Mouse (Mus musculus): Measurements from ENCODE around the gene Cox20. TPM values are rescaled to one million over a fixed set of nuclear protein-coding genes. Genes with fewer than 3 reads are reported as not detected.
A peak's percentile ranks its signal among the peaks of the same experiment; 100 is the strongest.

Cox20 gene
- polyA plus RNA-seq, 1 experiment from 2014 or later = 129 TPM

DNA sequence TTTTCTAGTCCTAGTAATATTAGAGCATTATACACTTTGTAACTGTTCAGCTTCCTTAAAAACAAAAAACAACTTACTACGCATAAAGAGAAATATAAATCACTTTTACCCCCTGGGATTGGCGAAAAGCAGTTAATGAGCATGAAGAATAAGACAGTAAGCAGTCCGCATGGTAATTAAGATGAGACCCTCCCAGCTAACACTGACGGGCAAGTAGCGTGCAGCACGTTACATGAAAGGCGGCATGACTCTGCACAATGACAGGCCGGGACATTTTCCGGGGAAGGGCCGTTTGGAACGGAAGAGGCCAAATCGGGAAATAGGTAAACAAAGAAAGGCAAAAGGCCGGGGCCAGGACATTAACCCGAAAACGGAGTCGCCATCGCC, 935 bp upstream of the Cox20 start:
- no peaks in the 10 kb centered on the region for H3K9me3 ChIP-seq (ENCODE audit: control insufficient read depth, low read length)
- ATAC-seq = peak; percentile 76
- H3K4me3 ChIP-seq (replicated peaks; ENCODE audit: low read length) = peak overlapping the region; percentile 82
- peak overlapping the region; percentile 96 for H3K9ac ChIP-seq (replicated peaks; ENCODE audit: low read depth, low read length)
- no peaks in the 10 kb centered on the region for H3K27me3 ChIP-seq (replicated peaks; ENCODE audit: control insufficient read depth, insufficient read depth, low read length)
- WGBS = under 1% methylated on average over 17 of the region's 17 CpGs
- H3K36me3 ChIP-seq (ENCODE audit: control insufficient read depth, insufficient read depth) = peaks cover 10% of the 10 kb centered on the region
- peak overlapping the region; percentile 75 for H3K4me2 ChIP-seq (ENCODE audit: low read length)
- peak overlapping the region; percentile 99 for H3K27ac ChIP-seq (ENCODE audit: low read length)
- peaks cover 17% of the 10 kb centered on the region for H3K4me1 ChIP-seq (replicated peaks; ENCODE audit: control insufficient read depth, insufficient read depth, low read length)

DNA sequence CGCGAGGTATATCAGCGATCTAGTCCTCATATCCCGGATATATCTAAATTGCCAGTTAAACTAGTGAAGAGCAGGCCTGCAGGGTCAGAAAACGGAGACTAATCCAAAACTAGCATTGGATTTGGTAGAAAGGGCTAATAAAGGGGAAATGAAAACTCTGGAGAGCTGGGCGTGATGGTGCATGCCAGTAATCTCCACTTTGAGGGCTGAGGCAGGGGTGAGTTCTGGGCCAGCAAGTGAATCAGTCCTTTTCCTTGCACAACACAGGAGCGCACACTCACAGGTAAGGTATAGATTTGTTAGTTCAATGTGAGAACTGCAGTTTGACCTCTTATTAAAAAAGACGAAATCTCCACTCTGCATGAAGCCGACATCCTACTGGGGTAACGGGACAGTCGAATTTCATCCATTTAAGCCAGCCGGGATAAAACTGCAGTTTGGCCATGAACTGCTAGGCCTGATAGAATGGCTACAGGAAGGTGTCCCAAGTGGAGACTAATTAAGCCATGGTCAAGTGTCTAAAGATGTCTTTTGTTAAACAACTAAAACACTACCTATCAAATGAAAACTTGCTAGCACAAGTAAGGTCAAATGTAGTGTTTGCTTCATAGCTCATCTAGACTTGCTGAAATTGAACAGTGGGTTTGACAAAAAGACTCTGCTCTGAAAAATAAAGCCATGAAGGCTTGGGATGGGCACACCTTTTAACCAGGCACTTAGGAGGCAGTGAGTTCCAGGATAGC, 536 bp downstream of the Cox20 start:
- WGBS = under 1% methylated on average over 12 of the region's 12 CpGs
- ATAC-seq = peak; percentile 19

DNA sequence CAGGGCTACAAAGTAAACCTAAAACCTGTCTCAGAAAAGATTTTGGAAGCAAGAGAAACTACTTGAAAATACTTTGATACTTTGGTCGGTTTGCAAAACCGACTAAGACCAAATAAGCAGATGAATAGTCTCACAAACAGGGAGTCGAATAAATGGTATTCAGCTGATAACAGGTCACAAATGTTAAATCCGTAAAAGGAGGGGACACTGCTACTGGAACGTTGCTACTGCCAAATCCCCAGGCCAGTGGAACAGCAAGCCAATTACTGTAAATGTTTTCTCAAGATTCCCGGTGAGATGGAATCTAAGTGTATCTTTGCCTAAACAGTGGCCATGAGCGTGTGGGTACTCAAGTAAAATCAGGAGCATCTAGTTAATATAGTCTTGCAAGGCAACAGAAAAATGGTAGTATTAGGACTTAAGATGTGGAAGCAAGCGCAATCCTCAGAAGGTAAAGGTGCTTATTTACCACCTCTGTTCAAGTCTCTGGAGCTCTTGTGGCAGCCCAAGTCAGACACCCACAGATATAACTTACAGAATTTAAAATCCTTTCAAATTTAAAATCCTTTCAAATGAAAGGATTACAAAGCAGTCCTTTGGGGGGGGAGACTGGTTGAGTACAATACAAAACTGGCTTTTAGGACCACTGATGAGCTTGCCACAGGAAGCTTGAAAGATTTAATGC, 1.2 kb downstream of the Cox20 start:
- peaks cover 17% of the 10 kb centered on the region for H3K36me3 ChIP-seq (ENCODE audit: control insufficient read depth, insufficient read depth)
- peak overlapping the region; percentile 99 for H3K27ac ChIP-seq (ENCODE audit: low read length)
- H3K4me1 ChIP-seq (replicated peaks; ENCODE audit: control insufficient read depth, insufficient read depth, low read length) = peaks cover 17% of the 10 kb centered on the region
- H3K4me3 ChIP-seq (replicated peaks; ENCODE audit: low read length) = peak overlapping the region; percentile 82
- peak overlapping the region; percentile 96 for H3K9ac ChIP-seq (replicated peaks; ENCODE audit: low read depth, low read length)
- ATAC-seq = no peak
- H3K27me3 ChIP-seq (replicated peaks; ENCODE audit: control insufficient read depth, insufficient read depth, low read length) = no peaks in the 10 kb centered on the region
- H3K4me2 ChIP-seq (ENCODE audit: low read length) = peak overlapping the region; percentile 75
- WGBS = 17% methylated on average over 8 of the region's 8 CpGs
- no peaks in the 10 kb centered on the region for H3K9me3 ChIP-seq (ENCODE audit: control insufficient read depth, low read length)

More for the DNA sequence above, 536 bp downstream of the Cox20 start:
- peak overlapping the region; percentile 82 for H3K4me3 ChIP-seq (replicated peaks; ENCODE audit: low read length)
- H3K27me3 ChIP-seq (replicated peaks; ENCODE audit: control insufficient read depth, insufficient read depth, low read length) = no peaks in the 10 kb centered on the region
- H3K36me3 ChIP-seq (ENCODE audit: control insufficient read depth, insufficient read depth) = peaks cover 17% of the 10 kb centered on the region
- no peaks in the 10 kb centered on the region for H3K9me3 ChIP-seq (ENCODE audit: control insufficient read depth, low read length)
- peak overlapping the region; percentile 96 for H3K9ac ChIP-seq (replicated peaks; ENCODE audit: low read depth, low read length)
- peaks cover 17% of the 10 kb centered on the region for H3K4me1 ChIP-seq (replicated peaks; ENCODE audit: control insufficient read depth, insufficient read depth, low read length)
- H3K27ac ChIP-seq (ENCODE audit: low read length) = peak overlapping the region; percentile 99
- peak overlapping the region; percentile 75 for H3K4me2 ChIP-seq (ENCODE audit: low read length)

DNA sequence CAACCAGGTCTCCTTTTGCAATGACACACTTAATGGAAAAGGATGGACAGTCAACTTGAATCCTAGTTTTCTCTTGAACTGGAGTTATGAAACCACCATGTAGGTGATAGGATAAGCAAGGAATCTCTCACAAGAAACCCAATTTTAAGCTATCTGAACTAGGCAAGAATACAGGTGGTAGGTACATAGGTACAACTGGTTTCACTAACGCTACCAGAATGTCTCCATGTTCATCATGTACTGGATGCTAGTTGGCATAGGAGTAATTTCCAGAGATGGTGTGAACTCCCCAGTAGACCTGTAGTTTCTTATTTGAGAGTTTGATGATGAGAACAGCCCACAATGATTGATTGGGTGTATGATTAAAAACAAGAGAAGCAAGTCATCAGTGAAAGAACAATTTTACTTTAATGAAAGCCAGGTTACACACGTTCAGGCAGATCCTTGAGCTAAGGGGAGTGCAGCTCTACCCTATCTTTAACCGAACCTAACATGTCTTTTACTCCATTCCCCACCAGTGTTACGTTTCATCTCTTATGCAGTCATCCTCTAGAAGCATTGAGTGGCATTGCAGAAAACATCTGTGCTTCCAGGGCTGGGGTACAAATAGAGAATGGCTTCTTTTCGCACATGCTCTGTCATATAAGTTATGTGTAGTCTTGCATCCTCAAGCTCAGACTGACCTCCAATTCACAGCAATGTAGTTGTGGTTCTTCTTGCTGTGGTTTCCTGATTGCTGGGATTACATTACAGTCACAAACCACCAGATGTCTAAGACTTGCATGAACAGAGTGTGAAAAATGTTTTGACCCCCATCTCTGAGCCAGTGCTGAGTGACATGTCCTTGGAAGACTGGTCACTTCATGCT, 2.0 kb downstream of the Cox20 start:
- H3K9ac ChIP-seq (replicated peaks; ENCODE audit: low read depth, low read length) = peak overlapping the region; percentile 96
- no peak for ATAC-seq
- no peaks in the 10 kb centered on the region for H3K9me3 ChIP-seq (ENCODE audit: control insufficient read depth, low read length)
- H3K4me1 ChIP-seq (replicated peaks; ENCODE audit: control insufficient read depth, insufficient read depth, low read length) = peaks cover 17% of the 10 kb centered on the region
- no peak overlapping the region; the same call in 1 of the 2 replicates for H3K27ac ChIP-seq (ENCODE audit: low read length)
- H3K4me3 ChIP-seq (replicated peaks; ENCODE audit: low read length) = peak overlapping the region; percentile 82
- H3K27me3 ChIP-seq (replicated peaks; ENCODE audit: control insufficient read depth, insufficient read depth, low read length) = no peaks in the 10 kb centered on the region
- 33% methylated on average over 5 of the region's 5 CpGs for WGBS
- peaks cover 17% of the 10 kb centered on the region for H3K36me3 ChIP-seq (ENCODE audit: control insufficient read depth, insufficient read depth)
- H3K4me2 ChIP-seq (ENCODE audit: low read length) = peak overlapping the region; percentile 75

DNA sequence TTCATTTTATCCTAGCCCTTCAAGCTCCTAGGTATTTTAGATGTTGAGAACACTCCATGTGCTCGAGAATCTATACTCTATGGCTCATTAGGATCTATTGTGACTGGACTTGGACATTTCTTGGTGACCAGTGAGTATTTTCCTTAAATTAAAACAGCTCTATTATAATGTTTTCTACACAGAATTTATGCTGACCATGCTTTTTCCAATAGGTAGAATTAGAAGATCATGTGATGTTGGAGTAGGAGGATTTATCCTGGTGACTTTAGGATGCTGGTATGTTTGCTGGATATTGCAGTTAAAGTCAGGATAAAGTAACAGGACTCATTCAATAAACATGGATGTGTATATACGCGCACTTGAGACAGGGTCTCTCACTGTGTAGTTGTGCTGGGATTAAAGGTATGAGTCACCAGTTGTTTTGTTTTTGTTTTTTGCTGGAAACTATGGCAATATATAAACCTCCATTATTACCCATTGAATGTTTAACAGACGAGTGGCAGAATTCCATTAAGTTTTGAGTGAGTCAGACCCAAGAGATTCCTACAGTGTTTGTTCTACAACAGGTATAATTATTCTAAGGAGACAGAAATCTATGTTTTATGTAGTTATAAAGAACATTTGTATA, 2.9 kb downstream of the Cox20 start:
- H3K27me3 ChIP-seq (replicated peaks; ENCODE audit: control insufficient read depth, insufficient read depth, low read length) = no peaks in the 10 kb centered on the region
- no peak overlapping the region for H3K4me3 ChIP-seq (replicated peaks; ENCODE audit: low read length)
- H3K9me3 ChIP-seq (ENCODE audit: control insufficient read depth, low read length) = no peaks in the 10 kb centered on the region
- peaks cover 16% of the 10 kb centered on the region for H3K4me1 ChIP-seq (replicated peaks; ENCODE audit: control insufficient read depth, insufficient read depth, low read length)
- H3K4me2 ChIP-seq (ENCODE audit: low read length) = no peak overlapping the region
- WGBS = 43% methylated on average over 4 of the region's 4 CpGs
- no peak overlapping the region for H3K9ac ChIP-seq (replicated peaks; ENCODE audit: low read depth, low read length)
- H3K27ac ChIP-seq (ENCODE audit: low read length) = no peak overlapping the region
- ATAC-seq = no peak
- H3K36me3 ChIP-seq (ENCODE audit: control insufficient read depth, insufficient read depth) = peaks cover 17% of the 10 kb centered on the region

DNA sequence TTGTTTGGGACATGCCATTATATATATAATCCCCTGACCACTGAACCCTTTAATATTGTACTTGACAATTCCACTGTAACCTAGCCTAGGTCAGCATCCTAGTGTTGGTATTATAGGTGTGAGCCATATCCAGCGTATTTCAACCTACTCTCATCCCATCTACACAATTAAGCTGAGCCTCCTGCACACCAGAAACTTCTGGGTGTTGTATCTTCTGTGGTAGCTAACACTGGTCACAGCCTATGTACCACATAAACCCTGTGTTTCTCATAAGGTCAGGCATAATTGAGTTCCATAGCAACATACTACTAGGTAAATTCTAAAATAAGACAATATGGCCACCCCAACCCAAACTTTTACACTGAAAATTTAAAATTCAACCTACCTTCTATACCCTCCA, 4.3 kb downstream of the Cox20 start:
- no peaks in the 10 kb centered on the region for H3K27me3 ChIP-seq (replicated peaks; ENCODE audit: control insufficient read depth, insufficient read depth, low read length)
- H3K27ac ChIP-seq (ENCODE audit: low read length) = no peak overlapping the region
- H3K4me1 ChIP-seq (replicated peaks; ENCODE audit: control insufficient read depth, insufficient read depth, low read length) = peaks cover 12% of the 10 kb centered on the region
- H3K4me2 ChIP-seq (ENCODE audit: low read length) = no peak overlapping the region
- no peak overlapping the region for H3K9ac ChIP-seq (replicated peaks; ENCODE audit: low read depth, low read length)
- peaks cover 23% of the 10 kb centered on the region for H3K36me3 ChIP-seq (ENCODE audit: control insufficient read depth, insufficient read depth)
- 59% methylated on average over 1 of the region's 1 CpGs for WGBS
- H3K9me3 ChIP-seq (ENCODE audit: control insufficient read depth, low read length) = no peaks in the 10 kb centered on the region
- no peak for ATAC-seq
- H3K4me3 ChIP-seq (replicated peaks; ENCODE audit: low read length) = no peak overlapping the region

DNA sequence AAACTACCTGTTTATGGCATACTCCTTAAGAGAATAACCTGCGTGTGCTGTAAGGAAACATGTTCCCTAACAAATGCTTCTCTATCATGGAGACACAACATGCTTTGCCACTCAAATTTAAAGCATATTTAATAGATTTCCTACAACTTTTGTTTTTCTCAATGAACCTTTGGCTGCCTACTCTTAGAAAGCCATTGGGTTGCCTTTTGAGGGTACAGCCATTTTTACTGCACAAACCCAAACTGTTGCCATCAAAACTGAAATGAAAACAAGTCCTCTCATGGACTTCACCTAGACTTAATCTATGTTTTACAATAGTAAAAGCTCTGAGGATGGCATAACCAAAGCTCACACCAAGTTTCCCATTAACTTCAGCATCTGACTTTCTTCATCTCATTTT, 5.6 kb downstream of the Cox20 start:
- no peak overlapping the region for H3K4me3 ChIP-seq (replicated peaks; ENCODE audit: low read length)
- WGBS = 86% methylated on average over 1 of the region's 1 CpGs
- ATAC-seq = no peak
- H3K9ac ChIP-seq (replicated peaks; ENCODE audit: low read depth, low read length) = no peak overlapping the region
- H3K36me3 ChIP-seq (ENCODE audit: control insufficient read depth, insufficient read depth) = peaks cover 27% of the 10 kb centered on the region
- no peaks in the 10 kb centered on the region for H3K9me3 ChIP-seq (ENCODE audit: control insufficient read depth, low read length)
- H3K27ac ChIP-seq (ENCODE audit: low read length) = no peak overlapping the region
- H3K4me1 ChIP-seq (replicated peaks; ENCODE audit: control insufficient read depth, insufficient read depth, low read length) = peaks cover 12% of the 10 kb centered on the region
- H3K4me2 ChIP-seq (ENCODE audit: low read length) = no peak overlapping the region
- H3K27me3 ChIP-seq (replicated peaks; ENCODE audit: control insufficient read depth, insufficient read depth, low read length) = no peaks in the 10 kb centered on the region

DNA sequence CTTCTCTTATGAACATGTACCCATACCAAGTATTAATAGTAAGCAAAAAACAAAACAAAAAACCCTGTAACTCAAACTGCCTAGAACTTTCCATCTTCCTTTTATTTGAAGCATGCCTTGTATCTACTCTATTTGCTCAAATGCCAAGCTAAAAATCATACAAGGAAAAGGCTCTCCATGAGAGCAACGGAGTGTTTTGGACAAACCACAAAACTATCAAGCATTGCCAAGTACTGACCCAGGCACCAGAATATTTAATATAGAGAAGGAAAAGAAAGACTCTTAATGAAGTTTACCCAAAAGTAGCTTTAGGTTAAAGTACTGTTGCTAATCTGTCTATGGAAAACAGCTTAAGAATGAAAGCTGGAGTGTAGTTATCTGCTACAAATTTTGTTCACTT, 7.4 kb downstream of the Cox20 start:
- H3K4me2 ChIP-seq (ENCODE audit: low read length) = no peak overlapping the region
- peaks cover 41% of the 10 kb centered on the region for H3K36me3 ChIP-seq (ENCODE audit: control insufficient read depth, insufficient read depth)
- H3K27ac ChIP-seq (ENCODE audit: low read length) = no peak overlapping the region
- no peaks in the 10 kb centered on the region for H3K27me3 ChIP-seq (replicated peaks; ENCODE audit: control insufficient read depth, insufficient read depth, low read length)
- WGBS = 82% methylated on average over 1 of the region's 1 CpGs
- H3K9ac ChIP-seq (replicated peaks; ENCODE audit: low read depth, low read length) = no peak overlapping the region
- H3K9me3 ChIP-seq (ENCODE audit: control insufficient read depth, low read length) = no peaks in the 10 kb centered on the region
- no peak overlapping the region for H3K4me3 ChIP-seq (replicated peaks; ENCODE audit: low read length)
- H3K4me1 ChIP-seq (replicated peaks; ENCODE audit: control insufficient read depth, insufficient read depth, low read length) = peaks cover 4% of the 10 kb centered on the region
- no peak for ATAC-seq
